Mouse (Mus musculus): ENCODE measurements around the gene Olfr10.
A peak's percentile ranks its signal among the peaks of the same experiment; 100 is the strongest.
"Not testable (repeated sequence)": the region's sequence is repeated elsewhere in the genome, so short reads cannot be mapped to it uniquely, and the experiment has no call there.

Gene Olfr10

GRCm38 (mm10) chr11:49304441-49304840 is at the start of gene Olfr10:
Olfr10 (plus strand) TSS chr11:49304741.
- DNase-seq (ENCODE audit: low read depth) = no peak

- DNase-seq (ENCODE audit: low read depth) = no peak
Observed at GRCm38 (mm10) chr11:49259296-49259695, 45.2 kb upstream of the Olfr10 start.

- no peak for DNase-seq (ENCODE audit: low read depth)
Observed at GRCm38 (mm10) chr11:49259829-49260228, 44.7 kb upstream of the Olfr10 start.

GRCm38 (mm10) chr11:49260598-49261312 is 43.8 kb upstream of the Olfr10 start:
- no peak for DNase-seq (ENCODE audit: low read depth)

- DNase-seq (ENCODE audit: low read depth) = no peak
Observed at GRCm38 (mm10) chr11:49261313-49261855, 43.2 kb upstream of the Olfr10 start.

- DNase-seq (ENCODE audit: low read depth) = no peak
Observed at GRCm38 (mm10) chr11:49262286-49262685, 42.3 kb upstream of the Olfr10 start.

- no peak for DNase-seq (ENCODE audit: low read depth)
Observed at GRCm38 (mm10) chr11:49263149-49263548, 41.4 kb upstream of the Olfr10 start.

- DNase-seq (ENCODE audit: low read depth) = no peak
Observed at GRCm38 (mm10) chr11:49264081-49264480, 40.5 kb upstream of the Olfr10 start.

- DNase-seq (ENCODE audit: low read depth) = peak; percentile 51
Observed at GRCm38 (mm10) chr11:49264622-49265021, 39.9 kb upstream of the Olfr10 start.

GRCm38 (mm10) chr11:49265101-49265500 is 39.4 kb upstream of the Olfr10 start:
- no peak for DNase-seq (ENCODE audit: low read depth)

GRCm38 (mm10) chr11:49266671-49267070 is 37.9 kb upstream of the Olfr10 start:
- no peak for DNase-seq (ENCODE audit: low read depth)

GRCm38 (mm10) chr11:49267316-49267715 is 37.2 kb upstream of the Olfr10 start:
- DNase-seq (ENCODE audit: low read depth) = no peak

GRCm38 (mm10) chr11:49267970-49268579 is 36.5 kb upstream of the Olfr10 start:
- no peak for DNase-seq (ENCODE audit: low read depth)

- no peak for DNase-seq (ENCODE audit: low read depth)
Observed at GRCm38 (mm10) chr11:49269761-49270160, 34.8 kb upstream of the Olfr10 start.

- no peak for DNase-seq (ENCODE audit: low read depth)
Observed at GRCm38 (mm10) chr11:49270368-49270767, 34.2 kb upstream of the Olfr10 start.

- peak; percentile 82 for DNase-seq (ENCODE audit: low read depth)
Observed at GRCm38 (mm10) chr11:49271334-49271733, 33.2 kb upstream of the Olfr10 start.

GRCm38 (mm10) chr11:49273834-49274519 is 30.6 kb upstream of the Olfr10 start:
- DNase-seq (ENCODE audit: low read depth) = no peak

- DNase-seq (ENCODE audit: low read depth) = no peak
Observed at GRCm38 (mm10) chr11:49278222-49278621, 26.3 kb upstream of the Olfr10 start, which contains the start of gene Olfr1393. Olfr1393 (plus strand) TSS chr11:49278304.

GRCm38 (mm10) chr11:49284982-49285381 is 19.6 kb upstream of the Olfr10 start, which contains the start of gene Olfr1392:
Olfr1392 (plus strand) TSS chr11:49285282.
- DNase-seq (ENCODE audit: low read depth) = not testable (repeated sequence)

- DNase-seq (ENCODE audit: low read depth) = no peak
Observed at GRCm38 (mm10) chr11:49287251-49287650, 17.3 kb upstream of the Olfr10 start.

- no peak for DNase-seq (ENCODE audit: low read depth)
Observed at GRCm38 (mm10) chr11:49292777-49293176, 11.8 kb upstream of the Olfr10 start.

GRCm38 (mm10) chr11:49308547-49308946 is 4.0 kb downstream of the Olfr10 start:
- DNase-seq (ENCODE audit: low read depth) = not testable (repeated sequence)

- no peak for DNase-seq (ENCODE audit: low read depth)
Observed at GRCm38 (mm10) chr11:49322442-49322841, 17.9 kb downstream of the Olfr10 start, which contains the start of gene Olfr1391. Olfr1391 (plus strand) TSS chr11:49322742.

Data from induced T-regulatory cell, adult 2 months (primary cell).